Mouse (Mus musculus) MEL (cell line): ENCODE data around the gene Chrdl1.

Experiments
- E2F4 ChIP-seq: IDR thresholded peaks from 2 replicates; pipeline ENCODE4 v1.6.1; 2011; ENCODE audit warnings: low read depth, low read length, improper control_type of control experiment, borderline replicate concordance
- MAZ ChIP-seq: IDR thresholded peaks from 2 replicates; pipeline ENCODE4 v1.6.1; 2012; ENCODE audit warnings: low read depth, mild to moderate bottlenecking, inconsistent platforms, low read length, improper control_type of control experiment
- NELFE ChIP-seq: IDR thresholded peaks from 2 replicates; pipeline ENCODE4 v1.6.1; 2011; ENCODE audit warnings: low read depth, low read length, improper control_type of control experiment
- POLR2AphosphoS2 ChIP-seq: IDR thresholded peaks from 2 replicates; pipeline ENCODE4 v1.6.1; 2011; ENCODE audit warnings: low read length, improper control_type of control experiment
- SMC3 ChIP-seq: IDR thresholded peaks from 2 replicates; pipeline ENCODE4 v1.6.1; 2011; ENCODE audit warnings: low read depth, low read length, improper control_type of control experiment
- TCF12 ChIP-seq: IDR thresholded peaks from 2 replicates; pipeline ENCODE4 v1.6.1; 2014; ENCODE audit warnings: low read depth, mild to moderate bottlenecking, inconsistent platforms, low read length, improper control_type of control experiment, moderate library complexity

GRCm38 (mm10) chrX:143338156-143338555 lies 55.9 kb downstream of the Chrdl1 start:
- TF ChIP-seq SMC3 (no peak), E2F4 (no peak), TCF12 (no peak), NELFE (no peak), MAZ (no peak), POLR2AphosphoS2 (no peak)
